Mouse (Mus musculus) neural tube, embryonic 12.5 days (tissue): ENCODE measurements around the gene Sdr39u1. TPM values are rescaled to one million over a fixed set of nuclear protein-coding genes. Genes with fewer than 3 reads are reported as not detected.

Experiments
- ATAC-seq: fragments of 200-750 bp; cut with Nextera tagmentation; 2 replicates; pipeline ENCODE4 v1.8.0; 2017; ENCODE audit warnings: low read depth, mild to moderate bottlenecking, moderate TSS enrichment, moderate library complexity; ENCODE audit not compliant: low FRiP score
- H3K27ac ChIP-seq: fragments of 300-500 bp; sonication (generic); 2 replicates; pipeline ENCODE4 v1.5.1; 2016
- H3K27me3 ChIP-seq: fragments of 300-500 bp; sonication (generic); replicated peaks from 2 replicates; pipeline ENCODE4 v1.6.1; 2016; ENCODE audit warnings: mild to moderate bottlenecking
- H3K36me3 ChIP-seq: fragments of 300-500 bp; sonication (generic); 2 replicates; pipeline ENCODE4 v1.6.1; 2016; ENCODE audit warnings: mild to moderate bottlenecking
- H3K4me1 ChIP-seq: fragments of 300-500 bp; sonication (generic); 2 replicates; pipeline ENCODE4 v1.6.1; 2016
- H3K4me2 ChIP-seq: fragments of 300-500 bp; sonication (generic); replicated peaks from 2 replicates; pipeline ENCODE4 v1.6.1; 2016; ENCODE audit warnings: mild to moderate bottlenecking
- H3K4me3 ChIP-seq: fragments of 300-500 bp; sonication (generic); 2 replicates; pipeline ENCODE4 v1.5.1; 2016
- H3K9ac ChIP-seq: fragments of 300-500 bp; sonication (generic); 2 replicates; pipeline ENCODE4 v1.6.1; 2016; ENCODE audit warnings: mild to moderate bottlenecking
- H3K9me3 ChIP-seq: fragments of 300-500 bp; sonication (generic); 2 replicates; pipeline ENCODE4 v1.6.1; 2016; ENCODE audit warnings: mild to moderate bottlenecking
- WGBS: fragments of 180-500 bp; shearing (Covaris S2); methylation state at CpG from one replicate; pipeline ENCODE4 v1.1.7; 2016; 5-methylcytosine and 5-hydroxymethylcytosine counted together
- polyA plus RNA-seq: library from polyadenylated mRNA; unstranded; fragments of >200 nt; fragmentation: Nextera tagmentation; extraction: Ambion mirVana; gene quantifications from 2 replicates; pipeline ENCODE4 v1.2.1, GENCODE M21; 2016

Sdr39u1 gene
- polyA plus RNA-seq = 59.9 and 66.0 TPM in 2 replicates

DNA sequence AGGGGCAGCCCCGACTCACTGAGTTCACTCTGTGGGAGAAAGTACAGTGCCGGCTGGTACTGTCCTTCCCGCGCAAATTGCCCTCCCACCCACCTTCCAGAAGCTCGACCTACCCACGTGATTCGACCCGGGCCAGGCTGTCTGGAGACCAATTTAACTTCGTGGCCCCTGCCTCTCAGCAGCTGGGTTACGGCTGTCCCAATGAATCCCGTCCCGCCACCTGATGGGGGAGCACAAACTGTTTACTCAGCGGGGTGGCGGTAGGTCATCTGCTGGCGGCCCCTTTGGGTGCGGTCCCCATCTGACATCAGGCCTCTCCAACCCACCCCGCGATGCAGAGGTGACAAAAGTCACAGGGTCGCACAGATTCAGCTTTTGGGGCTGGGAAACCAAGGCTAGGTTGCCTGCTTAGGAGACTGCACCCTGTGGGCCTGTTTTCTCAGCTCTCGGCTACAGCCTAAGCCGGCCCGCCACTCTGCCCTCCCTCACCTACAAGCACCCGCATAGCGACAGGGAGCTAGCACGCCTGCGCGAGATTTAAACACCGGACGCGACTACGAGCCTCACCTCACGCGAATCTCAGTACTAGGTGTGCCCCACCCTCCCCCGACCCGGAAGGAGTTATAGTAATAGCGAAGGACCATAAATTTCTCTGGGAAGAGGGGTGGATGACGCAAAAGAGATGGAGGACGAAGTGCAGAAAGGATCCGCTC is at the start of gene Sdr39u1:
Gene Sdr39u1 (minus strand): TSS at position 593 of the 713 bp plus-strand sequence.
- no peaks in the 10 kb centered on the region for H3K9me3 ChIP-seq
- 2% methylated on average over 39 of the region's 39 CpGs for WGBS
- ATAC-seq = peak; percentile 95
- no peaks in the 10 kb centered on the region for H3K27me3 ChIP-seq
- H3K4me2 ChIP-seq = peak within 1 kb of the TSS; percentile 70
- peaks cover 32% of the 10 kb centered on the region for H3K36me3 ChIP-seq
- peak within 1 kb of the TSS; percentile 53 for H3K9ac ChIP-seq
- peaks cover 14% of the 10 kb centered on the region for H3K4me1 ChIP-seq
- 0 out of 2 replicates have a peak within 1 kb of the TSS, but pooled peaks have one; percentile 4 for H3K27ac ChIP-seq
- H3K4me3 ChIP-seq = peak within 1 kb of the TSS; percentile 37

DNA sequence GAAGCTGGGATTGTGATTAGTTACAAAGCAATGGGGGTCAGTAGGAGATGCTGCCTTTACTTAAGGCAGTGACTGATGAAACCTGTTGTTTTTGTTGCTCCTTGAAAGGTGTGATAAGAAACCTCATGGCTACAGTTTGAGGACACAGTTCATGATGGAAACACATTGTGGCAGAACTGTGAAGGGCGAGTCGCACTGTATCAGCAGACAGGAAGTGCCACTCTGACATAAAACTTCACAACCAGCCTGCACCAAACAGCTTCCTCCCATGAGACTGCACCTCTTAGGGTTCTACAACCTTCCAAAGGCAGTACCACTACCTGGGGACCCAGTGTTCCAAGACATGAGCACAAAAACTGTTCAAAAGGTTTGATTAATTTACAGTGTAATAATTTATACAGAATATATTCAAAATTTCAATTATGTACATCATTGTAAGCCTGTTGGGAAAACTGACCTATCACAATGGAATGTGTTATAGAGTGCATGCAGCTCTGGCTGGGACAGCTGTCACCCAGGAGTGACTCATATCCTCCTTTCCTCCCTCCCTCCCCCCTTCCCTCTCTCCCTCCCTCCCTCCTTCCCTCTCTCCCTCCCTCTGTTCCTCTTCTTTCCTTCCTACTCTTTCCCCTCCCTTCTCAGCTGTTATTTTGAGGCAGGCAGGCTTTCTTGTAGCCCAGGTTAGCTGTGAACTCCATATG is 46.3 kb upstream of the Sdr39u1 start:
- no peaks in the 10 kb centered on the region for H3K36me3 ChIP-seq
- no peak overlapping the region for H3K4me2 ChIP-seq
- ATAC-seq = no peak
- H3K9ac ChIP-seq = no peak overlapping the region
- H3K4me3 ChIP-seq = no peak overlapping the region
- no peaks in the 10 kb centered on the region for H3K27me3 ChIP-seq
- 79% methylated on average over 2 of the region's 2 CpGs for WGBS
- H3K9me3 ChIP-seq = no peaks in the 10 kb centered on the region
- H3K27ac ChIP-seq = no peak overlapping the region
- H3K4me1 ChIP-seq = no peaks in the 10 kb centered on the region

DNA sequence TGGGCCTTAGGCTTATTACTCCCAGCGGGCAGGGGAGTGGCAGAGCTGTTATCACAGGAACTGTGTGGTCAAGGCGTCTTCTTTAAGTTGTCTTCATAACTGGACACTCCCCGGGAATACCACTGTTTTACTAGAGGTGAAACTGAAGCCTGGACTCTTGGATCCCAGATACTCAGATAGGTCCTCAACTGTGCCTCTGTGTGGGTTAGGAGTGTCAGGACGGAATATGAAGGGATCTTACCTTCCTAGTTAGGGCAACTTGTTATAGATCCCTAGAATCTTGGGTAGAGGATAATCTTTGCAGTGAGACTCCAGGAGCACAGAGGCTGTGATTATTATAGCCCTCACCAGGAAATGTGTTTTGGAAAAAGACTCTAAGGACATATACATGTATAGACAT is 44.5 kb upstream of the Sdr39u1 start, which contains the start of gene Cma1:
Gene Cma1 (minus strand): TSS at position 101 of the 400 bp plus-strand sequence.
- WGBS = 87% methylated on average over 4 of the region's 4 CpGs
- H3K4me3 ChIP-seq = no peak within 1 kb of the TSS
- no peak within 1 kb of the TSS for H3K27ac ChIP-seq
- H3K4me1 ChIP-seq = no peaks in the 10 kb centered on the region
- H3K36me3 ChIP-seq = no peaks in the 10 kb centered on the region
- no peaks in the 10 kb centered on the region for H3K27me3 ChIP-seq
- no peak within 1 kb of the TSS for H3K9ac ChIP-seq
- no peak for ATAC-seq
- H3K9me3 ChIP-seq = no peaks in the 10 kb centered on the region
- H3K4me2 ChIP-seq = no peak within 1 kb of the TSS

DNA sequence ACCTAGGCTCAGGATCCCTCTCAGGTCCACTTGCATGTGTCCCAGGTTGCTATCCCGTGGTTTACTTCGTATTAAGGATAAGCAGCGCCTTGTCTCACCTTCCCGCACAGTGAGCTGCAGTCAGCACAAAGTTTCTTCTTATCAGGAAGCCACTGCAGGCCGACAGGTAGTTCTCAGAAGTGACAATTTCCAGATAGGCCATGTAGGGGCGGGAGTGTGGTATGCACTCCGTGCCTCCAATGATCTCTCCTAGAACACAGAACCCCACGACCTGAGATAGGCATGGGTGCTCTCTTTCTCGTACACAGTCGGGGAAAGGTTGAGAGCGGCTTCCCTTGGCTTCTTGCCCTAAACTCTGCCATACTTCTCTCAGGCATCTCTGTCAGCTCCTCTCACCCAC is 43.5 kb upstream of the Sdr39u1 start:
- ATAC-seq = no peak
- Histone ChIP-seq H3K9me3 (no peaks in the 10 kb centered on the region), H3K4me2 (no peak overlapping the region), H3K36me3 (no peaks in the 10 kb centered on the region), H3K4me1 (no peaks in the 10 kb centered on the region), H3K9ac (no peak overlapping the region), H3K4me3 (no peak overlapping the region), H3K27me3 (no peaks in the 10 kb centered on the region), H3K27ac (no peak overlapping the region)
- WGBS = 85% methylated on average over 11 of the region's 11 CpGs

DNA sequence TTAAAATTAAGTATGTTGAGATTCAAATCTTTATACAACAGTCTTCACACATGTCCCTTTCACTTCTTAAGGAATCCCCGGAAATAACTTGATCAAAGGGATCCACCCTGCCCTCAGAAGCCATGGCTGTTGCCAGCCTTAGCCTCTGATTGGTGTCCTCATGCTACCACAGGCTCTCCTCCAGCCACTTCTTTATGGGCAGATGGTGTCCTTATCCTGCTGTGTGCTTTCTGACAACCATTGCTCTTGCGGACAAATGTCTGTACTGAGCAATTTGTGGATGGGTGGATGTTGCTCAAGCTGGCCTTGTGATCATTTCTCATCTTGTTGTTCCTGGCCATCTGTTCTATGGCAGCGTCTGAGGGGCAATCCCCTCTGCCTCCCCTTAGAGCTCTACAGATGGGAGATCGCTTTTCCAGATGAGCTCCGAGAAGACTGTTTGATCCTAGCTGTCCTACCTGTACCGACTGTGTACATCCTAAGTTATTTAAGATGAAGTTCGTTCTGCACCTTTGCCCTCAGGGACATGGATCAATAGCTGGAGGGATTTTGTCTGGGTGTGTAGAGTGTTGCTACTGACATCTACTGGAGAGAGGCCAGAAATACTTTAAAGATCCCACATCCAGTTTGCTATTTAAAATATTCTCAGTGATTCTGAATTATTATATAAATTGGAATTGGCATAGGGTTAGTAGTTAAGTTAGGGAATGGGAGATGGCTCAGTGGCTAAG is 40.1 kb upstream of the Sdr39u1 start:
- H3K9ac ChIP-seq = no peak overlapping the region
- no peaks in the 10 kb centered on the region for H3K4me1 ChIP-seq
- no peaks in the 10 kb centered on the region for H3K36me3 ChIP-seq
- H3K27me3 ChIP-seq = no peaks in the 10 kb centered on the region
- no peak overlapping the region for H3K4me3 ChIP-seq
- 48% methylated on average over 7 of the region's 7 CpGs for WGBS
- H3K27ac ChIP-seq = no peak overlapping the region
- no peak overlapping the region for H3K4me2 ChIP-seq
- ATAC-seq = no peak
- no peaks in the 10 kb centered on the region for H3K9me3 ChIP-seq

DNA sequence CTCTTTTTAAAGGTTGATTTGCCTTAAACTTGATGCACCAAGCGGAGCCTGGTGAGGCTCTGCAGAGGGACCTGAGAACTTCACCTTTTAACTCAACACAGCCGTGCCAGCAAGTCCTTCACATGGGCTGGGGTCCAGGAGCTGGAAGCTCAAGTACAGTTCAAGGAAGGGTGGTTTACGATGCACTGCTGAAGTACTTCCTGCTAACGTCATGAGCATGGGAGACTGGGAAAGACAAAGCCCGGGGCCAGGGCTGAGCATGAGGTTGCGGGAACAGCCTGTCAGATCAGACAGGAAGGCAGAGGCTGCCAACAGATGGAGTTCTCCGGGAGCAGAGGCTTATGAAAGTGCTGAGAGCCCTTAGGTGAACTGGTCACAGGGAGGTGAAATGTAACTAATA is 33.5 kb upstream of the Sdr39u1 start:
- WGBS = 50% methylated on average over 7 of the region's 7 CpGs
- Histone ChIP-seq H3K4me1 (no peaks in the 10 kb centered on the region), H3K4me2 (no peak overlapping the region), H3K9ac (no peak overlapping the region), H3K27ac (no peak overlapping the region), H3K27me3 (no peaks in the 10 kb centered on the region), H3K36me3 (no peaks in the 10 kb centered on the region), H3K4me3 (no peak overlapping the region), H3K9me3 (no peaks in the 10 kb centered on the region)
- ATAC-seq = no peak

DNA sequence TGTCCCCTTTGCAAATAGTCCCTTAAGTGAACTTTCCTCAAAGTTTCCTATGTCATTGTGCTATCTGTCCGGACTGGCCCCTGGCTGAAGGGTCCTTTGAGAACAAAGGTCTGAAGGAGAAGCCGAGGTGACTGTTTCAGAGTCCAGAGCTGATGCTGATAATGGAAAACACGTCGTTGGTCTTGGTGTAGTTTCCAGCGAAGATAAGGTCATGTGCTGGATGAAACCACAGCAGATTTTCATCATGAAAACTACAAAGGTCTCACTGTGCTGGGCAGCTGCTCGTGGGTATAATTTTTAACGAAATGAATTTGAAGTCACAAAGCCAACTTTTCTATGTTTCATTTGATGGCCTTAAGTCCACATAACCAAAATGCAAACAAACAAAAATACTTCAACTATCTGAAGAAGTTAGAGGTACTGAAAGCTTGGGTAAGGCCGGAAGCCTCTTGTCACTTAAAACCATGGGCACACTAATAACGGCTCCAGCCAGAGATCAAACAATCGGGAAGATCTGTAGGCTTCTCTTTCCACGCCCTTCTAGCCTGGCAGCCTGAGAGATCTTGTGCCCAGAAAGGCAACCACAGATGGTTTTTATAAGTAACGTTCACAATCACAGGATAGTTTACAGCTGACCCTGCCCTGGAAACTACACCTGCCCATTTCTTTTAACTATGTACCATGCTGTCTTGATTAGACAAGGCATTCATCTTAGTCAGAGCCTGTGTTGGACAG is 29.3 kb upstream of the Sdr39u1 start:
- no peak for ATAC-seq
- H3K27ac ChIP-seq = no peak overlapping the region
- no peaks in the 10 kb centered on the region for H3K36me3 ChIP-seq
- no peaks in the 10 kb centered on the region for H3K27me3 ChIP-seq
- H3K9me3 ChIP-seq = no peaks in the 10 kb centered on the region
- H3K4me1 ChIP-seq = no peaks in the 10 kb centered on the region
- H3K4me3 ChIP-seq = no peak overlapping the region
- WGBS = 83% methylated on average over 12 of the region's 12 CpGs
- no peak overlapping the region for H3K4me2 ChIP-seq
- no peak overlapping the region for H3K9ac ChIP-seq

DNA sequence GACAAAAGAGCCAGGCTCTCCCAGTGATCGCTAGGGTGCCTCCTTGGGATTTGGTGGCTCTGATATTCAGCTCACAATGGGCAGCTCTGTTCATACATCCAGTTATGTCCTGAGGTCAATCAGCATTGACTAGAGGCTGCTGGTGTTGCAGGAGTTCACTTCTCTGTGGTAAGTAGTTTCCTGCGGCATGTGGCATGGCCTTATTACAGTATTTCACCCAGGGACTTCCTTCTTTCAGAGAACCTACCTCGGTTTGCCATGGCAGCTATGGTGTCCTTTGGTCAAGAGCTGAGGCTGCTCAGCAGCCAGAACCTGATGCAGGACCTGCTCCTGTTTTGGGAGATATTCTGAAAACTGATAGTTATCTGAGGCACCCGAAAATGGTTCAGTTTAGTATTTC is 26.8 kb upstream of the Sdr39u1 start:
- H3K4me3 ChIP-seq = no peak overlapping the region
- H3K27me3 ChIP-seq = no peaks in the 10 kb centered on the region
- ATAC-seq = no peak
- no peak overlapping the region for H3K4me2 ChIP-seq
- H3K9me3 ChIP-seq = no peaks in the 10 kb centered on the region
- no peaks in the 10 kb centered on the region for H3K36me3 ChIP-seq
- H3K9ac ChIP-seq = no peak overlapping the region
- 83% methylated on average over 4 of the region's 4 CpGs for WGBS
- H3K4me1 ChIP-seq = no peaks in the 10 kb centered on the region
- no peak overlapping the region for H3K27ac ChIP-seq

DNA sequence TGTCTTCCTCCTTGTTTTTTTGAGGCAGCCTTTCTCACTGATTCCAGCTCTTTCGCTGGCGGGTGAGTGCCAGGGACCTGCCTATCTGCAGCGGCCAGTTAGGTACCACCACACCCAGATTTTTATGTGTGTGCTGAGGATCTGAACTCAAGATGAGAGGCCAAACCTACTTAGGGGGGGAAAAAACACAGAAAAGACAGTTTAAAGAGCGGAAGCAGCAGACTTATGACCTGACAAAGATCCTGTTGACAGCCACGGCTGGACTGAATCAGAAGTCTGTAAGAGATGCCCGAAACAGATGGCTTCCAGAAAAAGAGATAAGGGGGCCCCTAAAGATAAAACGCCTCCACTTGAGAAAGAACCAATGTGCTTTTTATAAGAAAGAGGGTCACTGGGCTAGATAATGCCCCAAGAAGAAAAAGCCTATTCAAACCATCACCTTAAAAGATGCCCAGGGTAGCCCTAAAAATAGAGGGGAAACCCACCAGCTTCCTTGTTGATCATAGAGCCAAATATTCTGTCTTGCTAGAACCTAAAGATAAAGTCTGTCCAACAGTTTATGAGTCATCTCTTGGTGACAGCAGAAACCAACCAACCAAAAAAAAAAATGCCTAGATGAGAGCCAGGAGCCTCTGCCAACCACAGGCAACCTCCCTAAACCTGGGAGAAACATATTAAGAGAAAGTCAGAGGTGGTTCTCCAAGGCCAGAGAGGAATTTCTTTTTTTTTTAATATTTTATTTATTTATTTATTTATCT is 22.6 kb upstream of the Sdr39u1 start:
- WGBS = 81% methylated on average over 7 of the region's 7 CpGs
- H3K4me1 ChIP-seq = no peaks in the 10 kb centered on the region

DNA sequence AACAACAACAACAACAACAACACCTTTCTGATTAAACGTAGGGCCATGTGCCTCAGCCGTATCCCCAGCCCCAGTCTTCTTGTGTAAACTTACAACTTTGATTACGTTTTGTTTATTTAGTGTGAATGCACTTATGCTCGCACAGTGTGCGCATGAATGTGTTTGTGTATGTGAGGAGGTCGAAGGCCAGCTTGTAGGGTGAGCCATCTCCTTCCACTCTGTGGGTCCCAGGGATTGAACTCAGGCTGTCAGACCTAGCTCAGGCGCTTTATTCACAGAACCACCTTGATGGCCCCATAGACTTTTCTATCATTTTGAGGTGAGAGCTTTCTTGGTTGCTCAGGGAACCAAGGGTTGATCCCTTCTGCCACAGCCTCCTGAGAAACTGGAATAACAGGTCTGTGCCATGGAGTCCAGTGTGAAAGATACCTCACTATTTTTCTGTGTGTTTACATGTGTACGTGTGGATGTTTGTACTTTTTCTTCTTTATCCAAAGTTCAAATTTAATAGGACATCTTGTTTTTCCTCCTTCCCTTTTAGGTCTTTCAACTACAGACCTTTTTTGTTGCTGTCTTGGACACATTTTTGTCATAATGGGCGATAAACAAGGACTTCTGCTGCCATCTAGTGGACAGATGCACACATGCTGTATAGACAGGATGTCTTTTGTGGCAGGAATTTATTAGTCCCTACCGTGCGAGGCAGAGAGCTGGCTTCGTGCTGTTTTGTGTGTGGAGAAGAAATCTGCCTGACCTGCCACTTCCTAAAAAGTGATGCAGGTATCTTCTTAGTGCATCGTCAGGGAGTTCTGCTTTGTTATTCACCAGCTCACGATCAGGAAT is 18.4 kb upstream of the Sdr39u1 start:
- H3K4me2 ChIP-seq = peak overlapping the region; percentile 44
- H3K4me3 ChIP-seq = no peak overlapping the region
- 45% methylated on average over 14 of the region's 14 CpGs for WGBS
- H3K9ac ChIP-seq = no peak overlapping the region
- no peaks in the 10 kb centered on the region for H3K4me1 ChIP-seq
- ATAC-seq = peak; percentile 70; the same call in 1 of the 2 replicates
- no peaks in the 10 kb centered on the region for H3K27me3 ChIP-seq
- H3K36me3 ChIP-seq = no peaks in the 10 kb centered on the region
- H3K27ac ChIP-seq = no peak overlapping the region
- no peaks in the 10 kb centered on the region for H3K9me3 ChIP-seq

More for the DNA sequence above, 22.6 kb upstream of the Sdr39u1 start:
- Histone ChIP-seq H3K9ac (no peak overlapping the region), H3K9me3 (no peaks in the 10 kb centered on the region), H3K27me3 (no peaks in the 10 kb centered on the region), H3K4me3 (no peak overlapping the region), H3K27ac (no peak overlapping the region), H3K4me2 (no peak overlapping the region), H3K36me3 (no peaks in the 10 kb centered on the region)
- ATAC-seq = no peak

DNA sequence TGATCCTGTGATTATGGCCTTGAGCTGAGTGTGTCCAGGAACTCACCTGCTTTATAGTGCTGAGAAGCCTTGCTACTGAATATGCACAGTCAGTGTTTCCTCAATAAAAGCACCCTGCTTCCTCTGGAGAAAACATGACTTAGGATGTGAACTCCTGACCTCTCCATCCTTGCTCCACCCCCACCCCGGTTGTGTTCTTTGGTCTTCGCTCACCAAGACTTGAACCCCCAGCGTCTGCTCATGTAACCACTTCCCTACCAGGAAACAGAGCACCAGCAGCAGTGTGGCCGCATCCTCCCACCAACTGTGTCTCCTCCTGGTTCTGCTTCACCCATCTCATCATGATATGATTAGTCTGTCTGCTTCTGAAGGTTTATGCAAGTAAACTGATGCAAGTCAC is 13.3 kb upstream of the Sdr39u1 start:
- H3K9me3 ChIP-seq = no peaks in the 10 kb centered on the region
- H3K27me3 ChIP-seq = no peaks in the 10 kb centered on the region
- H3K4me1 ChIP-seq = no peaks in the 10 kb centered on the region
- 62% methylated on average over 4 of the region's 4 CpGs for WGBS
- no peaks in the 10 kb centered on the region for H3K36me3 ChIP-seq
- no peak for ATAC-seq
- no peak overlapping the region for H3K9ac ChIP-seq
- H3K4me2 ChIP-seq = no peak overlapping the region
- no peak overlapping the region for H3K27ac ChIP-seq
- H3K4me3 ChIP-seq = no peak overlapping the region
